7 mouse cellular contexts compared by ENCODE assay signal in genomic region chr1:157412454-157413369, GRCm38 (mm10). TPM values are rescaled to one million over a fixed set of nuclear protein-coding genes. Genes with fewer than 3 reads are reported as not detected.
DNase-seq lines count a peak whose midpoint lies in the region; ATAC-seq lines count a peak whose summit lies in the region.

Gene Rasal2, minus strand, starts transcription at chr1:157412595.

- peak within 1 kb of the TSS; percentile 89 for H3K27ac ChIP-seq in intestine, embryonic 16.5 days (ENCODE audit: low read length)
- peak within 1 kb of the TSS; percentile 97 for H3K27ac ChIP-seq in midbrain, embryonic 11.5 days (ENCODE audit: low read depth, low read length)

- no peaks in the 10 kb centered on the region for H3K36me3 ChIP-seq in intestine, embryonic 16.5 days (ENCODE audit: control insufficient read depth, insufficient read depth, low read length)
- 0 out of 2 replicates have a peak, but pooled peaks cover 2% of the 10 kb centered on the region for H3K36me3 ChIP-seq in midbrain, embryonic 11.5 days (ENCODE audit: control insufficient read depth, insufficient read depth, low read length)

- peak within 1 kb of the TSS; percentile 81 for H3K4me2 ChIP-seq in intestine, embryonic 16.5 days (ENCODE audit: low read depth, low read length)
- peak within 1 kb of the TSS; percentile 44 for H3K4me2 ChIP-seq in midbrain, embryonic 11.5 days

- no peaks in the 10 kb centered on the region; the same call in 1 of the 2 replicates for H3K4me1 ChIP-seq in intestine, embryonic 16.5 days (ENCODE audit: control insufficient read depth, insufficient read depth, low read length)
- peaks cover 12% of the 10 kb centered on the region for H3K4me1 ChIP-seq in midbrain, embryonic 11.5 days (ENCODE audit: control insufficient read depth, insufficient read depth, low read length)

- no peaks in the 10 kb centered on the region for H3K27me3 ChIP-seq in intestine, embryonic 16.5 days (replicated peaks; ENCODE audit: control insufficient read depth, insufficient read depth, low read length)
- H3K27me3 ChIP-seq in midbrain, embryonic 11.5 days (ENCODE audit: control insufficient read depth, insufficient read depth, low read length): no peaks in the 10 kb centered on the region

- intact Hi-C loops in left cerebral cortex, postnatal 36 days (cut with DNase I): loop anchor here (5.0 kb wide), 3 partner anchors 100 to 125 kb away; no protein-coding TSS in a partner anchor

- DNase-seq in adrenal gland, adult 8-10 months: peak; percentile 95
- DNase-seq in embryo, embryonic 9.5 days (ENCODE audit: extremely low spot score): peak; percentile 93
- DNase-seq in gastrocnemius, postnatal 4 days (ENCODE audit: low spot score in 2 of 2): peak; percentile 86 to 96
- peak; percentile 95 to 96 for DNase-seq in left cerebral cortex, postnatal 36 days (ENCODE audit: low spot score in 2 of 2)
- DNase-seq in midbrain, embryonic 11.5 days (ENCODE audit: low spot score, missing footprints): peak; percentile 99
- peak; percentile 94 for DNase-seq in skeletal muscle tissue, adult 2 months (ENCODE audit: low read depth, low spot score)

- H3K9me3 ChIP-seq in intestine, embryonic 16.5 days (ENCODE audit: control insufficient read depth, low read length): no peaks in the 10 kb centered on the region
- H3K9me3 ChIP-seq in midbrain, embryonic 11.5 days (ENCODE audit: control insufficient read depth, low read length): no peaks in the 10 kb centered on the region

- peak; percentile 99 for ATAC-seq in intestine, embryonic 16.5 days
- ATAC-seq in midbrain, embryonic 11.5 days (ENCODE audit: low FRiP score): peak; percentile 97

- WGBS in intestine, embryonic 16.5 days: 2% methylated on average over 55 of the region's 62 CpGs
- WGBS in midbrain, embryonic 11.5 days: under 1% methylated on average over 58 of the region's 62 CpGs

- peak within 1 kb of the TSS; percentile 85 for H3K9ac ChIP-seq in intestine, embryonic 16.5 days (ENCODE audit: low read depth, low read length)
- peak within 1 kb of the TSS; percentile 90 for H3K9ac ChIP-seq in midbrain, embryonic 11.5 days (ENCODE audit: low read length)

- peak within 1 kb of the TSS; percentile 92 for H3K4me3 ChIP-seq in intestine, embryonic 16.5 days (ENCODE audit: low read length)
- H3K4me3 ChIP-seq in midbrain, embryonic 11.5 days (ENCODE audit: low read depth, low read length): peak within 1 kb of the TSS; percentile 96

RNA-seq across cellular contexts. Expression of gene Rasal2, which starts in this region (rescaled TPM):
- 10 to 100 TPM; 15.1 to 25.1 (median 20.3) TPM for total RNA-seq in adrenal gland, adult 8-10 months (2022)
- 10 to 100 TPM; 15.7 to 20.9 TPM for total RNA-seq in gastrocnemius, postnatal 4 days (2021)
- 4.0 TPM in 2 replicates for polyA plus RNA-seq in intestine, embryonic 16.5 days (2015; fragmentation: Nextera tagmentation; extraction: Ambion mirVana)
- total RNA-seq in left cerebral cortex, postnatal 36 days (2021): 10 to 100 TPM; 80.9 to 99.1 TPM
- polyA plus RNA-seq in midbrain, embryonic 11.5 days (2014; fragmentation: Nextera tagmentation; extraction: Ambion mirVana): 20.8 and 23.8 TPM in 2 replicates

Comparison
In these comparisons a context has a peak if more than half of its experiments do, and no peak if none do; other contexts are left out.
1. Peak in every context shown above with its lines: DNase-seq, ATAC-seq, H3K4me3 ChIP-seq and H3K27ac ChIP-seq.